Mouse (Mus musculus): ENCODE measurements at regions not wholly inside any gene's neighbourhood (a gene's known extent, or its start where the extent isn't known, plus 50 kb on each side); places are given as distances from the start of the nearest gene placed in this dataset.

DNA sequence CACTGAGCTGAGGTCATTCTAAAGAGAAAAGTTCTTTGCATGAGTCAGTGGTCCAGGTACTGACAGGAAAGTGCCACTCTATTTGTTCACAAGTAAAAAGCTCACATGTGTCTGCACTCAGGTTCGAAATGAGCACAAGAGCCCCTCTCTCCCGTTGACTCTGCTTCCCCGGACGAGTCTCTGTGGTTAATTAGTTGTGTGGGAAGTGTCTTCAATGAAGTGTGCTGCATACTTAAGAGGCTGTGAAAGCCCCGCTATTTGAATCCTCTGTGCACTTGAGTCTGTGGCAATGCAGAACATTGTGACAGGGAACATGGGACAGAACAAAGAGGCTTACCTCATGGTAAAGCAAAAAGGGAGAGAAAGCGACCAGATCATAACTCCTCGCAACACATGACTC, 297.0 kb downstream of the Ostf1 start:
- Histone ChIP-seq H3K9ac (no peak overlapping the region), H3K27ac (no peak overlapping the region), H3K9me3 (no peaks in the 10 kb centered on the region), H3K4me2 (no peak overlapping the region), H3K27me3 (no peaks in the 10 kb centered on the region), H3K4me1 (no peaks in the 10 kb centered on the region), H3K4me3 (no peak overlapping the region), H3K36me3 (no peaks in the 10 kb centered on the region)
- no peak for ATAC-seq (ENCODE audit: borderline replicate concordance, extremely low read depth, low FRiP score, low TSS enrichment)
- 55% methylated on average over 7 of the region's 7 CpGs for WGBS

DNA sequence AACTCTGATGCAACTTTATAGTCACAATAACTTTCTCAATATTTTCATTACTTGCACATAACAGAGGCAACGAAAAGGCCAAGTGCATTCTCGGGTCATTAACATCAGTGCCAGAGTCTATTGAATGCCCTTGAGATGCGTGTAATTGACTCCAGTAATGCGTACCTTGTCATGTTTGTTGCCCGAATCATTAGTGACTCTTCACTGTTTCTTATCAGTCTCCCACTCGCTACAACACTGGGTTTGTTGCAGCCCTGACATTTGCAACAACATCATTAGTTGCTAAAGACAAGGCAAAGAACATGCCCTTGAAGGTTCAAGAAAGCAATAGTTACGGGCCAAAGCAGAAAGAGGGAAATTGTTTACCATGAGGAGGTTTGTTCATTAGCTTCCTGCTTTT, 299.8 kb downstream of the Ostf1 start:
- Histone ChIP-seq H3K36me3 (no peaks in the 10 kb centered on the region), H3K4me2 (no peak overlapping the region), H3K27ac (no peak overlapping the region), H3K4me3 (no peak overlapping the region), H3K4me1 (no peaks in the 10 kb centered on the region), H3K9me3 (no peaks in the 10 kb centered on the region), H3K9ac (no peak overlapping the region), H3K27me3 (no peaks in the 10 kb centered on the region)
- no peak for ATAC-seq (ENCODE audit: borderline replicate concordance, extremely low read depth, low FRiP score, low TSS enrichment)
- 68% methylated on average over 7 of the region's 7 CpGs for WGBS

DNA sequence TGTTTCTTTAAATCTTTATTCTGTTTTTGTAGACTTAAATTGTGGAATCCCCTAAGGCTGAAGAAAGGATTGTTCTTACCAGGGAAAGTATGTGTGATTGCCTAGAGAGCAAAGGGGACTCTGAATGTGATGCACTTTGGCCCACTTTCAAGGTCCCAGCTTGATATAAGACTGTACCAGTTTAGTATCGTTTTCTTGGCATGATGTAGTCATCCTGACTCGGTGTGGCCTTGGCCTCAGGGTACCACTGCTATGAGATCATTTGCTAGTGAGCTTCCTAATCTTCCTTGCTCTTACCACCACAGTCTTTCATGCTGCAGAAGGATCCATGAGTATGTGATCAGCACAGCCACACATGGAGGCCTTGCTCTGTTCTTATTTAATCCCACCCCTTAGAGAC, 302.2 kb downstream of the Ostf1 start:
- H3K9ac ChIP-seq = no peak overlapping the region
- WGBS = 82% methylated on average over 2 of the region's 2 CpGs
- no peak overlapping the region for H3K27ac ChIP-seq
- no peaks in the 10 kb centered on the region for H3K36me3 ChIP-seq
- H3K9me3 ChIP-seq = no peaks in the 10 kb centered on the region
- ATAC-seq (ENCODE audit: borderline replicate concordance, extremely low read depth, low FRiP score, low TSS enrichment) = no peak
- no peak overlapping the region for H3K4me3 ChIP-seq
- no peaks in the 10 kb centered on the region for H3K27me3 ChIP-seq
- H3K4me2 ChIP-seq = no peak overlapping the region
- no peaks in the 10 kb centered on the region for H3K4me1 ChIP-seq

GRCm38 (mm10) chr19:18318391-18318944, 313.2 kb downstream of the Ostf1 start:
- H3K4me1 ChIP-seq = no peaks in the 10 kb centered on the region
- no peak for ATAC-seq (ENCODE audit: borderline replicate concordance, extremely low read depth, low FRiP score, low TSS enrichment)
- H3K27ac ChIP-seq = no peak overlapping the region
- H3K9ac ChIP-seq = no peak overlapping the region
- 78% methylated on average over 1 of the region's 1 CpGs for WGBS
- no peaks in the 10 kb centered on the region for H3K27me3 ChIP-seq
- H3K4me3 ChIP-seq = no peak overlapping the region
- H3K36me3 ChIP-seq = no peaks in the 10 kb centered on the region
- no peak overlapping the region for H3K4me2 ChIP-seq
- H3K9me3 ChIP-seq = no peaks in the 10 kb centered on the region

- Histone ChIP-seq H3K4me2 (no peak overlapping the region), H3K27ac (no peak overlapping the region), H3K4me3 (no peak overlapping the region), H3K36me3 (no peaks in the 10 kb centered on the region), H3K9me3 (no peaks in the 10 kb centered on the region), H3K27me3 (no peaks in the 10 kb centered on the region), H3K4me1 (no peaks in the 10 kb centered on the region), H3K9ac (no peak overlapping the region)
- no peak for ATAC-seq (ENCODE audit: borderline replicate concordance, extremely low read depth, low FRiP score, low TSS enrichment)
- WGBS = 57% methylated on average over 1 of the region's 1 CpGs
Observed at GRCm38 (mm10) chr19:18273415-18273814, 358.2 kb downstream of the Ostf1 start.

GRCm38 (mm10) chr19:18255074-18255684, 376.4 kb downstream of the Ostf1 start:
- no peak for ATAC-seq (ENCODE audit: borderline replicate concordance, extremely low read depth, low FRiP score, low TSS enrichment)
- no peak overlapping the region for H3K4me3 ChIP-seq
- H3K36me3 ChIP-seq = no peaks in the 10 kb centered on the region
- 73% methylated on average over 14 of the region's 14 CpGs for WGBS
- no peaks in the 10 kb centered on the region for H3K4me1 ChIP-seq
- no peak overlapping the region for H3K4me2 ChIP-seq
- no peak overlapping the region for H3K27ac ChIP-seq
- H3K9ac ChIP-seq = no peak overlapping the region
- H3K9me3 ChIP-seq = no peaks in the 10 kb centered on the region
- no peaks in the 10 kb centered on the region for H3K27me3 ChIP-seq

GRCm38 (mm10) chr19:18253333-18253732, 378.3 kb downstream of the Ostf1 start:
- Histone ChIP-seq H3K4me1 (no peaks in the 10 kb centered on the region), H3K4me2 (no peak overlapping the region), H3K9ac (no peak overlapping the region), H3K4me3 (no peak overlapping the region), H3K27me3 (no peaks in the 10 kb centered on the region), H3K9me3 (no peaks in the 10 kb centered on the region), H3K27ac (no peak overlapping the region), H3K36me3 (no peaks in the 10 kb centered on the region)
- WGBS = 75% methylated on average over 4 of the region's 4 CpGs
- ATAC-seq (ENCODE audit: borderline replicate concordance, extremely low read depth, low FRiP score, low TSS enrichment) = no peak
